Mouse (Mus musculus) testis, adult 2 months (tissue): ENCODE results near the gene Col5a1. TPM values are rescaled to one million over a fixed set of nuclear protein-coding genes. Genes with fewer than 3 reads are reported as not detected.

Experiments used
- H3K27ac ChIP-seq: fragments of 200-500 bp; 2 replicates; pipeline ENCODE4 v1.5.1; 2012; ENCODE audit warnings: low read depth, low read length; ENCODE audit not compliant: control insufficient read depth, insufficient read depth
- H3K27me3 ChIP-seq: fragments of 200-500 bp; 2 replicates; pipeline ENCODE4 v1.6.1; 2012; ENCODE audit warnings: mild to moderate bottlenecking, low read length, moderate library complexity; ENCODE audit not compliant: control insufficient read depth, insufficient read depth
- H3K36me3 ChIP-seq: fragments of 200-500 bp; 2 replicates; pipeline ENCODE4 v1.6.1; 2012; ENCODE audit warnings: mild to moderate bottlenecking, low read length; ENCODE audit not compliant: control insufficient read depth, insufficient read depth
- H3K4me1 ChIP-seq: fragments of 200-500 bp; 2 replicates; pipeline ENCODE4 v1.6.1; 2012; ENCODE audit warnings: low read length; ENCODE audit not compliant: control insufficient read depth, insufficient read depth
- H3K4me3 ChIP-seq: fragments of 200-500 bp; 2 replicates; pipeline ENCODE4 v1.5.1; 2012; ENCODE audit warnings: low read depth, mild to moderate bottlenecking, low read length, moderate library complexity, mixed read lengths; ENCODE audit not compliant: control insufficient read depth
- CTCF ChIP-seq: fragments of 200-500 bp; IDR thresholded peaks from 2 replicates; pipeline ENCODE4 v1.5.1; 2012; ENCODE audit warnings: low read depth, mild to moderate bottlenecking, inconsistent platforms, low read length, moderate library complexity; ENCODE audit not compliant: control insufficient read depth, insufficient read depth, insufficient replicate concordance
- POLR2A ChIP-seq: fragments of 200-500 bp; IDR thresholded peaks from 2 replicates; pipeline ENCODE4 v1.6.1; 2012; ENCODE audit warnings: low read depth, mild to moderate bottlenecking, inconsistent platforms, low read length, moderate library complexity; ENCODE audit not compliant: control insufficient read depth
- polyA plus RNA-seq: library from polyadenylated mRNA; depleted of rRNA; stranded (reverse); fragments of >200 nt; gene quantifications from 2 replicates; pipeline ENCODE4 v1.2.3, GENCODE M21; 2012

The Col5a1 gene
- polyA plus RNA-seq, 1 experiment = 14.2 TPM

- TF ChIP-seq POLR2A = no peak
- TF ChIP-seq CTCF = no peak
- Histone ChIP-seq H3K27ac (no peak overlapping the region), H3K4me3 (no peak overlapping the region)
Observed at GRCm38 (mm10) chr2:27874596-27874995, 11.6 kb upstream of the Col5a1 start.

GRCm38 (mm10) chr2:27875231-27875630, 11.0 kb upstream of the Col5a1 start:
- no peaks in the 10 kb centered on the region for H3K27me3 ChIP-seq
- H3K4me1 ChIP-seq = no peaks in the 10 kb centered on the region
- TF ChIP-seq POLR2A (no peak), CTCF (no peak)
- H3K4me3 ChIP-seq = no peak overlapping the region
- no peaks in the 10 kb centered on the region for H3K36me3 ChIP-seq
- no peak overlapping the region for H3K27ac ChIP-seq

More at GRCm38 (mm10) chr2:27874596-27874995, 11.6 kb upstream of the Col5a1 start:
- H3K4me1 ChIP-seq = no peaks in the 10 kb centered on the region
- H3K27me3 ChIP-seq = no peaks in the 10 kb centered on the region
- no peaks in the 10 kb centered on the region for H3K36me3 ChIP-seq

- no peak for TF ChIP-seq CTCF
- TF ChIP-seq POLR2A = no peak
- H3K27me3 ChIP-seq = no peaks in the 10 kb centered on the region
- no peaks in the 10 kb centered on the region for H3K4me1 ChIP-seq
- H3K36me3 ChIP-seq = no peaks in the 10 kb centered on the region
- no peak overlapping the region for H3K4me3 ChIP-seq
- no peak overlapping the region for H3K27ac ChIP-seq
Observed at GRCm38 (mm10) chr2:27875786-27876185, 10.4 kb upstream of the Col5a1 start.

GRCm38 (mm10) chr2:27876724-27877504, 9.3 kb upstream of the Col5a1 start:
- Histone ChIP-seq H3K27me3 (no peaks in the 10 kb centered on the region), H3K27ac (no peak overlapping the region), H3K36me3 (no peaks in the 10 kb centered on the region), H3K4me1 (no peaks in the 10 kb centered on the region), H3K4me3 (no peak overlapping the region)
- TF ChIP-seq POLR2A (no peak), CTCF (no peak)

- Histone ChIP-seq H3K4me1 (no peaks in the 10 kb centered on the region), H3K4me3 (no peak overlapping the region), H3K27ac (no peak overlapping the region), H3K36me3 (no peaks in the 10 kb centered on the region), H3K27me3 (no peaks in the 10 kb centered on the region)
- no peak for TF ChIP-seq CTCF
- no peak for TF ChIP-seq POLR2A
Observed at GRCm38 (mm10) chr2:27878066-27878465, 8.2 kb upstream of the Col5a1 start.

GRCm38 (mm10) chr2:27883276-27883675, 2.9 kb upstream of the Col5a1 start:
- Histone ChIP-seq H3K4me1 (peaks cover 6% of the 10 kb centered on the region), H3K27me3 (peaks cover 3% of the 10 kb centered on the region; the same call in 1 of the 2 replicates), H3K4me3 (no peak overlapping the region), H3K27ac (no peak overlapping the region), H3K36me3 (no peaks in the 10 kb centered on the region)
- TF ChIP-seq CTCF (no peak), POLR2A (no peak)

- H3K4me1 ChIP-seq = peaks cover 6% of the 10 kb centered on the region
- H3K4me3 ChIP-seq = peak overlapping the region; percentile 53
- H3K27ac ChIP-seq = no peak overlapping the region
- H3K36me3 ChIP-seq = no peaks in the 10 kb centered on the region
- H3K27me3 ChIP-seq = peaks cover 3% of the 10 kb centered on the region; the same call in 1 of the 2 replicates
- TF ChIP-seq POLR2A = no peak
- no peak for TF ChIP-seq CTCF
Observed at GRCm38 (mm10) chr2:27885456-27886147, 623 bp upstream of the Col5a1 start.
